Comparison of ENCODE assay signal across 24 mouse cellular contexts in the genomic region with DNA sequence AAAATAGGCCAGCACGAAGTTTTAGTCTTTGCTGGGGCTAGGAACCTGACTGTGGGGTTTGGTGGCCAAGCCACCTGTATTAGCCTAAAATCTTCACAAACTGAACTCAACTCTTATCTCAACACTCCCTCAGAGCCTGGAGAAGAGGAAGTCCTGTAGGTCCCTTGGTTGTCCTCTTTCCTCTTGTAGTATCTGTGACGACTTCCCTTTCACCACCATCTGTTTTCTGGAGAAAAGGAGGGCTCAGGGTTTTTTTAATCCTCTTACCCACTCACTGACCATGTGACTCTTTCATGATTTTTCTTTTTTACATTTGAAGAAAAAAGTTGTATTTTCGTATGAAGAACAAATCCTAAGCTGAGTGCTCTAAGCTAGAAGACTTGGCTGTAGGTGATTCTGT. TPM values are rescaled to one million over a fixed set of nuclear protein-coding genes. Genes with fewer than 3 reads are reported as not detected.
A peak's percentile ranks its signal among the peaks of the same experiment; 100 is the strongest.
DNase-seq lines count a peak whose midpoint lies in the region; ATAC-seq and TF ChIP-seq lines count a peak whose summit lies in the region.
"Had no signal": no experiment of that assay in that cellular context is flagged by ENCODE, and none has a peak within 500 bp of the region (broad histone marks: within the 10 kb centered on the region; RNA-seq: fewer than 3 reads in every experiment).

No protein-coding gene starts in this region.

- TF ChIP-seq CTCF in ES-Bruce4 (IDR thresholded peaks at IDR 0.05; ENCODE audit: low read depth, low read length), result no peak
- TF ChIP-seq CTCF in MEL (IDR thresholded peaks at IDR 0.05 in 2 of 3, conservative IDR thresholded peaks at IDR 0.05 in 1 of 3; ENCODE audit: control insufficient read depth in 1 of 3, insufficient read depth in 1 of 3, low read depth in 2 of 3, low read length in 3 of 3, poor library complexity in 1 of 3, severe bottlenecking in 1 of 3), result no peak

- H3K4me3 ChIP-seq in liver, embryonic 15.5 days (replicated peaks), result no peak overlapping the region
- no peak overlapping the region for H3K4me3 ChIP-seq in ES-Bruce4 (ENCODE audit: low read depth, low read length)
- H3K4me3 ChIP-seq in MEL (ENCODE audit: control insufficient read depth in 1 of 2, insufficient read depth in 1 of 2, low read depth in 2 of 2, low read length in 2 of 2), result no peak overlapping the region
- no peak overlapping the region for H3K4me3 ChIP-seq in macrophage (ENCODE audit: inconsistent target)
- no peak overlapping the region for H3K4me3 ChIP-seq in midbrain, embryonic 16.5 days (ENCODE audit: low read depth, low read length)
- H3K4me3 ChIP-seq: embryonic facial prominence, embryonic 10.5 days; gastrocnemius, adult 2 months; heart, embryonic 10.5 days; hindbrain, embryonic 12.5 days had no signal

- TF ChIP-seq POLR2A in ES-Bruce4 (IDR thresholded peaks at IDR 0.05; ENCODE audit: insufficient read depth, low read length) (no peak), MEL (IDR thresholded peaks at IDR 0.05; ENCODE audit: control insufficient read depth in 1 of 2, insufficient read depth in 1 of 2, low read depth in 1 of 2, low read length in 2 of 2, poor library complexity in 1 of 2) (no peak)

- no peak for ATAC-seq in liver, embryonic 15.5 days (ENCODE audit: insufficient read depth)
- no peak for ATAC-seq in midbrain, embryonic 16.5 days
- ATAC-seq: activated CD4-positive, CD25-positive, alpha-beta regulatory T cell, adult 4 months; CD4-positive, CD25-positive, alpha-beta regulatory T cell, adult 4 months; forebrain, embryonic 14.5 days; hindbrain, embryonic 16.5 days; inflammation-experienced regulatory T-cells, adult 6 months; Patski had no signal

- H3K9me3 ChIP-seq in liver, embryonic 15.5 days (replicated peaks), result no peaks in the 10 kb centered on the region
- H3K9me3 ChIP-seq in ES-Bruce4 (replicated peaks; ENCODE audit: control insufficient read depth, insufficient read depth, low read length, poor library complexity, severe bottlenecking) (no peaks in the 10 kb centered on the region), MEL (replicated peaks; ENCODE audit: insufficient read depth, low read length) (no peaks in the 10 kb centered on the region)
- H3K9me3 ChIP-seq in midbrain, embryonic 16.5 days (replicated peaks; ENCODE audit: control insufficient read depth, low read length, poor library complexity, severe bottlenecking), result no peaks in the 10 kb centered on the region
- H3K9me3 ChIP-seq: embryonic facial prominence, embryonic 10.5 days; heart, embryonic 10.5 days; hindbrain, embryonic 12.5 days had no signal

- no peak overlapping the region for H3K9ac ChIP-seq in liver, embryonic 15.5 days
- H3K9ac ChIP-seq in ES-Bruce4 (ENCODE audit: low read depth, poor library complexity, severe bottlenecking) (no peak overlapping the region), MEL (ENCODE audit: control insufficient read depth, low read depth, low read length, poor library complexity, severe bottlenecking) (no peak overlapping the region)
- no peak overlapping the region for H3K9ac ChIP-seq in midbrain, embryonic 16.5 days (ENCODE audit: low read depth, low read length)
- H3K9ac ChIP-seq: hindbrain, embryonic 12.5 days had no signal

- no peak overlapping the region for H3K4me2 ChIP-seq in liver, embryonic 15.5 days
- no peak overlapping the region for H3K4me2 ChIP-seq in midbrain, embryonic 16.5 days (ENCODE audit: low read length)
- H3K4me2 ChIP-seq: hindbrain, embryonic 12.5 days had no signal

- 34% methylated on average over 3 of the region's 3 CpGs for WGBS in liver, embryonic 15.5 days (ENCODE audit: insufficient replicate concordance)
- 50% methylated on average over 3 of the region's 3 CpGs for WGBS in macrophage (ENCODE audit: missing documents)
- WGBS in midbrain, embryonic 16.5 days, result 77% methylated on average over 3 of the region's 3 CpGs

- no peak for TF ChIP-seq RAD21 in MEL (IDR thresholded peaks at IDR 0.05; ENCODE audit: low read depth, low read length)

- H3K27ac ChIP-seq in liver, embryonic 15.5 days (replicated peaks), result 0 out of 2 replicates have a peak overlapping the region, but pooled peaks have one; percentile 15
- H3K27ac ChIP-seq in ES-Bruce4 (ENCODE audit: insufficient read depth, low read length) (0 out of 2 replicates have a peak overlapping the region, but pooled peaks have one; percentile 45), MEL (ENCODE audit: control insufficient read depth, low read depth, low read length) (peak overlapping the region; percentile 40), macrophage (peak overlapping the region; percentile 97)
- no peak overlapping the region for H3K27ac ChIP-seq in midbrain, embryonic 16.5 days (ENCODE audit: low read length)
- H3K27ac ChIP-seq: embryonic facial prominence, embryonic 10.5 days; gastrocnemius, adult 2 months; heart, embryonic 10.5 days; hindbrain, embryonic 12.5 days had no signal

- H3K79me2 ChIP-seq in MEL (ENCODE audit: control insufficient read depth, insufficient read depth, low read length, poor library complexity) (peaks cover 24% of the 10 kb centered on the region), macrophage (ENCODE audit: inconsistent target) (peaks cover 60% of the 10 kb centered on the region)

- peaks cover 38% of the 10 kb centered on the region for H3K4me1 ChIP-seq in liver, embryonic 15.5 days (replicated peaks)
- H3K4me1 ChIP-seq in ES-Bruce4 (ENCODE audit: control insufficient read depth, insufficient read depth, low read length) (no peaks in the 10 kb centered on the region), MEL (ENCODE audit: control insufficient read depth in 1 of 2, insufficient read depth in 2 of 2, low read length in 2 of 2) (peaks cover 11 to 38% of the 10 kb centered on the region in 2 experiments)
- peaks cover 25% of the 10 kb centered on the region for H3K4me1 ChIP-seq in midbrain, embryonic 16.5 days (ENCODE audit: control insufficient read depth, insufficient read depth, low read length)

- TF ChIP-seq EP300 in ES-Bruce4 (IDR thresholded peaks at IDR 0.05; ENCODE audit: insufficient read depth, low read depth, low read length) (no peak), MEL (IDR thresholded peaks at IDR 0.05; ENCODE audit: low read depth in 1 of 2, low read length in 2 of 2) (peak; percentile 26 to 51; a peak in 3 of 4 replicates)

- no peaks in the 10 kb centered on the region for H3K27me3 ChIP-seq in liver, embryonic 15.5 days
- H3K27me3 ChIP-seq in ES-Bruce4 (ENCODE audit: control insufficient read depth, insufficient read depth, low read length, poor library complexity, severe bottlenecking) (no peaks in the 10 kb centered on the region), MEL (ENCODE audit: control insufficient read depth in 1 of 2, insufficient read depth in 2 of 2, low read length in 2 of 2) (no peaks in the 10 kb centered on the region)
- no peaks in the 10 kb centered on the region for H3K27me3 ChIP-seq in midbrain, embryonic 16.5 days (ENCODE audit: control insufficient read depth, insufficient read depth, low read depth, low read length)
- H3K27me3 ChIP-seq: hindbrain, embryonic 12.5 days; Patski had no signal

- DNase-seq in liver, result no peak
- DNase-seq in MEL (ENCODE audit: low read depth, low spot score), result peak; percentile 80
- no peak for DNase-seq in gastrocnemius, postnatal 25 days
- DNase-seq: B cell, adult 2 months; cerebellum, adult 18-20 months; cerebellum, adult 9-11 months; cerebellum, postnatal 36 days; gastrocnemius, adult 2 months; heart, adult 18-20 months; heart, postnatal 10 days; heart, postnatal 4 days had no signal

- peaks cover 68% of the 10 kb centered on the region for H3K36me3 ChIP-seq in liver, embryonic 15.5 days (replicated peaks)
- H3K36me3 ChIP-seq in ES-Bruce4 (ENCODE audit: control insufficient read depth, insufficient read depth, low read length, poor library complexity, severe bottlenecking) (peaks cover 30% of the 10 kb centered on the region), MEL (ENCODE audit: control insufficient read depth in 1 of 2, insufficient read depth in 2 of 2, low read length in 2 of 2) (peaks cover 9 to 37% of the 10 kb centered on the region in 2 experiments), macrophage (ENCODE audit: inconsistent target) (peaks cover 45% of the 10 kb centered on the region)
- H3K36me3 ChIP-seq in midbrain, embryonic 16.5 days (ENCODE audit: control insufficient read depth, insufficient read depth, low read length), result peaks cover 38% of the 10 kb centered on the region

RNA-seq across cellular contexts. Expression of a gene that starts 4.4 kb away (rescaled TPM):
- polyA plus RNA-seq in liver, embryonic 15.5 days (2015; fragmentation: Nextera tagmentation; extraction: Ambion mirVana), result 386 and 395 TPM in 2 replicates
- polyA plus RNA-seq in ES-Bruce4 (2011; ENCODE audit: insufficient read depth, insufficient read length, low read depth, missing spikeins) (282 and 298 TPM in 2 replicates), MEL (2012; ENCODE audit: insufficient read depth in 1 of 2, insufficient read length in 2 of 2, low read depth in 1 of 2, low replicate concordance in 2 of 2, missing spikeins in 1 of 2) (1,000 to 10,000 TPM in 1 of 2 experiments, 100 to 1,000 TPM in 1; 312 to 1,810 TPM), macrophage (2018) (675 to 1,015 TPM (median 722 TPM) in 3 replicates)
- total RNA-seq in MEL (2012; rRNA removed), result 185 and 199 TPM in 2 replicates
- 100 to 1,000 TPM; 127 to 545 (median 357) TPM for total RNA-seq in macrophage (2018; cell fraction: chromatin; rRNA removed)
- total RNA-seq in macrophage (2018; cell fraction: cytosol; rRNA removed), result 100 to 1,000 TPM; 501 to 774 (median 571) TPM
- total RNA-seq in macrophage (2018; cell fraction: nucleus; rRNA removed), result 100 to 1,000 TPM; 149 to 410 (median 261) TPM
- total RNA-seq in gastrocnemius, postnatal 25 days (2021), result 100 to 1,000 TPM; 137 to 146 TPM
- 1,379 and 1,416 TPM in 2 replicates for polyA plus RNA-seq in midbrain, embryonic 16.5 days (2015; fragmentation: Nextera tagmentation; extraction: Ambion mirVana)

RNA-seq across cellular contexts. Expression of a gene that starts 8.7 kb away (rescaled TPM):
- polyA plus RNA-seq in liver, embryonic 15.5 days (2015; fragmentation: Nextera tagmentation; extraction: Ambion mirVana), result 24.6 and 28.4 TPM in 2 replicates
- polyA plus RNA-seq in ES-Bruce4 (2011; ENCODE audit: insufficient read depth, insufficient read length, low read depth, missing spikeins) (56.2 and 61.0 TPM in 2 replicates), MEL (2012; ENCODE audit: insufficient read depth in 1 of 2, insufficient read length in 2 of 2, low read depth in 1 of 2, low replicate concordance in 2 of 2, missing spikeins in 1 of 2) (10 to 100 TPM in 1 of 2 experiments, not detected in 1; 79.6 TPM), macrophage (2018) (27.6 to 31.0 TPM (median 28.9 TPM) in 3 replicates)
- total RNA-seq in MEL (2012; rRNA removed), result 42.0 and 46.5 TPM in 2 replicates
- total RNA-seq in macrophage (2018; cell fraction: chromatin; rRNA removed), result 100 to 1,000 TPM in 16 of 26 experiments, 10 to 100 TPM in 10; 50.4 to 230 (median 109) TPM
- 10 to 100 TPM; 21.7 to 36.4 (median 30.4) TPM for total RNA-seq in macrophage (2018; cell fraction: cytosol; rRNA removed)
- 10 to 100 TPM; 26.2 to 97.7 (median 43.0) TPM for total RNA-seq in macrophage (2018; cell fraction: nucleus; rRNA removed)
- total RNA-seq in gastrocnemius, postnatal 25 days (2021), result 10 to 100 TPM; 58.0 to 61.4 TPM
- polyA plus RNA-seq in midbrain, embryonic 16.5 days (2015; fragmentation: Nextera tagmentation; extraction: Ambion mirVana), result 80.9 and 95.7 TPM in 2 replicates

RNA-seq across cellular contexts. Expression of a gene that starts 22.9 kb away (rescaled TPM):
- polyA plus RNA-seq in liver, embryonic 15.5 days (2015; fragmentation: Nextera tagmentation; extraction: Ambion mirVana), result 3.8 and 4.8 TPM in 2 replicates
- polyA plus RNA-seq in ES-Bruce4 (2011; ENCODE audit: insufficient read depth, insufficient read length, low read depth, missing spikeins) (37.9 and 38.8 TPM in 2 replicates), MEL (2012; ENCODE audit: insufficient read depth in 1 of 2, insufficient read length in 2 of 2, low read depth in 1 of 2, low replicate concordance in 2 of 2, missing spikeins in 1 of 2) (10 to 100 TPM in 1 of 2 experiments, not detected in 1; 20.5 TPM), macrophage (2018) (10.4 to 15.3 TPM (median 12.1 TPM) in 3 replicates)
- total RNA-seq in MEL (2012; rRNA removed), result 4.0 and 4.1 TPM in 2 replicates
- 10 to 100 TPM; 16.5 to 63.8 (median 41.6) TPM for total RNA-seq in macrophage (2018; cell fraction: chromatin; rRNA removed)
- total RNA-seq in macrophage (2018; cell fraction: cytosol; rRNA removed), result 10 to 100 TPM; 10.8 to 20.5 (median 14.9) TPM
- total RNA-seq in macrophage (2018; cell fraction: nucleus; rRNA removed), result 10 to 100 TPM; 13.3 to 48.8 (median 26.7) TPM
- 10 to 100 TPM; 26.4 to 29.1 TPM for total RNA-seq in gastrocnemius, postnatal 25 days (2021)
- 36.2 and 38.0 TPM in 2 replicates for polyA plus RNA-seq in midbrain, embryonic 16.5 days (2015; fragmentation: Nextera tagmentation; extraction: Ambion mirVana)

RNA-seq across cellular contexts. Expression of a gene that starts 41.0 kb away (rescaled TPM):
- polyA plus RNA-seq in liver, embryonic 15.5 days (2015; fragmentation: Nextera tagmentation; extraction: Ambion mirVana), result 44.1 and 48.7 TPM in 2 replicates
- polyA plus RNA-seq in ES-Bruce4 (2011; ENCODE audit: insufficient read depth, insufficient read length, low read depth, missing spikeins), result 86.6 and 94.0 TPM in 2 replicates
- total RNA-seq in MEL (2012; rRNA removed), result 131 and 137 TPM in 2 replicates
- polyA plus RNA-seq in MEL (2012; ENCODE audit: insufficient read depth in 1 of 2, insufficient read length in 2 of 2, low read depth in 1 of 2, low replicate concordance in 2 of 2, missing spikeins in 1 of 2), result 100 to 1,000 TPM in 1 of 2 experiments, 10 to 100 TPM in 1; 91.1 to 115 TPM
- total RNA-seq in macrophage (2018; cell fraction: chromatin; rRNA removed), result 10 to 100 TPM in 23 of 26 experiments, 1 to 10 TPM in 3; 5.4 to 28.2 (median 18.6) TPM
- 10 to 100 TPM; 24.2 to 36.0 (median 31.1) TPM for total RNA-seq in macrophage (2018; cell fraction: cytosol; rRNA removed)
- total RNA-seq in macrophage (2018; cell fraction: nucleus; rRNA removed), result 10 to 100 TPM in 25 of 26 experiments, 1 to 10 TPM in 1; 8.7 to 27.0 (median 15.2) TPM
- polyA plus RNA-seq in macrophage (2018), result 25.2 to 45.4 TPM (median 30.4 TPM) in 3 replicates
- total RNA-seq in gastrocnemius, postnatal 25 days (2021), result 10 to 100 TPM; 50.0 to 50.1 TPM
- 95.0 and 97.1 TPM in 2 replicates for polyA plus RNA-seq in midbrain, embryonic 16.5 days (2015; fragmentation: Nextera tagmentation; extraction: Ambion mirVana)

RNA-seq across cellular contexts. Expression of a gene that starts 49.6 kb away (rescaled TPM):
- polyA plus RNA-seq in liver, embryonic 15.5 days (2015; fragmentation: Nextera tagmentation; extraction: Ambion mirVana), result 0.21 and 0.33 TPM in 2 replicates
- polyA plus RNA-seq in ES-Bruce4 (2011; ENCODE audit: insufficient read depth, insufficient read length, low read depth, missing spikeins) (1.2 TPM in 2 replicates), MEL (2012; ENCODE audit: insufficient read depth in 1 of 2, insufficient read length in 2 of 2, low read depth in 1 of 2, low replicate concordance in 2 of 2, missing spikeins in 1 of 2) (under 1 TPM in 1 of 2 experiments, not detected in 1; 0.33 TPM), macrophage (2018) (not detected in 3 replicates)
- 0.07 and 0.15 TPM in 2 replicates for total RNA-seq in MEL (2012; rRNA removed)
- not detected for total RNA-seq in macrophage (2018; cell fraction: chromatin; rRNA removed)
- not detected for total RNA-seq in macrophage (2018; cell fraction: cytosol; rRNA removed)
- total RNA-seq in macrophage (2018; cell fraction: nucleus; rRNA removed), result not detected
- total RNA-seq in gastrocnemius, postnatal 25 days (2021), result not detected
- polyA plus RNA-seq in midbrain, embryonic 16.5 days (2015; fragmentation: Nextera tagmentation; extraction: Ambion mirVana), result 19.8 and 26.7 TPM in 2 replicates
- total RNA-seq: heart, postnatal 4 days had no signal
